Mouse (Mus musculus): ENCODE data around the gene Sectm1a. TPM values are rescaled to one million over a fixed set of nuclear protein-coding genes. Genes with fewer than 3 reads are reported as not detected.
A peak's percentile ranks its signal among the peaks of the same experiment; 100 is the strongest.

The Sectm1a gene
- total and polyA plus RNA-seq, 2 experiments: 0.55 to 0.76 TPM

DNA sequence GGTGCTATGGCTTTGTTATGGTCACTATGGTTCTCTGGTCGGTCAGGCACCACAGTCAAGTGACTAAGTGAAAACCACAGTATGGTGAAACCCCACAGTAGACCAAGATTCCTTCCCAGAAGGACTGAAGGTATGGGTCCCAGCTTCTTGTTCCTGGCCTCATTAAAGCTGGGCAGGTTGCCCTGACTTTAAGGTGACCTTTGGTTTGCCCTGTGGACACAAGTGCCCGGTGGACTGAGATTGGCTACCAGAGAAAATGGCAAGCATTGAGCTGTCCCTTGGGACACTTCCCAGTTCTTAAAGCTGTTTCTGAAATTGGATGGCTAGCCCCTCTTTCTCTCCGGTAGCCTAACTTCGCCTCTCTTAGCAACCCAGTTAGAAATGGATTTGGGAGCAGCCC, 22.1 kb downstream of the Sectm1a start:
- TF ChIP-seq POLR2A (IDR thresholded peaks at IDR 0.05; ENCODE audit: extremely low read depth, insufficient read depth, low read length) (no peak), CTCF (IDR thresholded peaks at IDR 0.05; ENCODE audit: low read depth, low read length) (no peak)
- 60% methylated on average over 4 of the region's 4 CpGs for WGBS
- no peaks in the 10 kb centered on the region for H3K79me2 ChIP-seq (ENCODE audit: control insufficient read depth, insufficient read depth, low read length)
- peak overlapping the region; percentile 22 for H3K27ac ChIP-seq (replicated peaks; ENCODE audit: insufficient read depth, low read depth, low read length)
- DNase-seq (ENCODE audit: extremely low read depth, low read depth, low spot score): peak; percentile 70
- no peak overlapping the region for H3K4me3 ChIP-seq (ENCODE audit: insufficient read depth, low read depth, low read length)
- no peaks in the 10 kb centered on the region for H3K27me3 ChIP-seq (ENCODE audit: control insufficient read depth, insufficient read depth, low read length)
- peaks cover 34% of the 10 kb centered on the region for H3K4me1 ChIP-seq (ENCODE audit: control insufficient read depth, insufficient read depth, low read length)
- no peaks in the 10 kb centered on the region for H3K36me3 ChIP-seq (ENCODE audit: control insufficient read depth, insufficient read depth, low read length)
- no peak overlapping the region for H3K9ac ChIP-seq (ENCODE audit: low read depth, low read length)

DNA sequence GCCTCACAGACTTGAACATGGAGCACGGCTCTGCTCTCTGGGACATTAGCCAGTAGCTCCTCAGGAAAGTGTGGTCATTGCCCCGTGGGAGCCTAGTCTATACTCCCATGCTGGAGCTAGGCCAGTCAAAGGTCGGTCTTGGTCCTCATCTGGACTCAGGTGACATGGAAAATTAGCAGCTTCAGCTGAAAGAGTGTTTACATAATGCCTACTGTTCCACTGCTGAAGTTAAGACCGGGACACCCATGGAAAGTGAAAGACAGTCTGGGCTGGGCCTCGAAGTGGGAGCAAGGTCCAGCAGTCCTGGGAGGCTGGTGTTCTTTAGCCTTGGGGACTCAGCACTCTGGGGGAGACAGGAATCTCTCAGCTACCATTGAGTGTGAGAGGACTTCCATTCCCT, 22.9 kb downstream of the Sectm1a start:
- H3K36me3 ChIP-seq (ENCODE audit: control insufficient read depth, insufficient read depth, low read length): no peaks in the 10 kb centered on the region
- peak; percentile 93 for DNase-seq (ENCODE audit: extremely low read depth, low read depth, low spot score)
- H3K9ac ChIP-seq (ENCODE audit: low read depth, low read length): no peak overlapping the region
- no peaks in the 10 kb centered on the region for H3K27me3 ChIP-seq (ENCODE audit: control insufficient read depth, insufficient read depth, low read length)
- no peaks in the 10 kb centered on the region for H3K79me2 ChIP-seq (ENCODE audit: control insufficient read depth, insufficient read depth, low read length)
- peaks cover 34% of the 10 kb centered on the region for H3K4me1 ChIP-seq (ENCODE audit: control insufficient read depth, insufficient read depth, low read length)
- WGBS: 15% methylated on average over 5 of the region's 5 CpGs
- H3K27ac ChIP-seq (replicated peaks; ENCODE audit: insufficient read depth, low read depth, low read length): peak overlapping the region; percentile 22
- no peak for TF ChIP-seq POLR2A (IDR thresholded peaks at IDR 0.05; ENCODE audit: extremely low read depth, insufficient read depth, low read length)
- TF ChIP-seq CTCF (IDR thresholded peaks at IDR 0.05; ENCODE audit: low read depth, low read length): no peak
- no peak overlapping the region for H3K4me3 ChIP-seq (ENCODE audit: insufficient read depth, low read depth, low read length)

- TF ChIP-seq CTCF (IDR thresholded peaks at IDR 0.05; ENCODE audit: low read depth, low read length) (no peak), POLR2A (IDR thresholded peaks at IDR 0.05; ENCODE audit: extremely low read depth, insufficient read depth, low read length) (no peak)
- no peak overlapping the region for H3K4me3 ChIP-seq (ENCODE audit: insufficient read depth, low read depth, low read length)
- H3K9ac ChIP-seq (ENCODE audit: low read depth, low read length): peak overlapping the region; percentile 40
- WGBS: 13% methylated on average over 7 of the region's 7 CpGs
- DNase-seq (ENCODE audit: extremely low read depth, low read depth, low spot score): peak; percentile 97
- H3K27ac ChIP-seq (replicated peaks; ENCODE audit: insufficient read depth, low read depth, low read length): peak overlapping the region; percentile 72
- H3K79me2 ChIP-seq (ENCODE audit: control insufficient read depth, insufficient read depth, low read length): no peaks in the 10 kb centered on the region
- peaks cover 34% of the 10 kb centered on the region for H3K4me1 ChIP-seq (ENCODE audit: control insufficient read depth, insufficient read depth, low read length)
- H3K36me3 ChIP-seq (ENCODE audit: control insufficient read depth, insufficient read depth, low read length): no peaks in the 10 kb centered on the region
- no peaks in the 10 kb centered on the region for H3K27me3 ChIP-seq (ENCODE audit: control insufficient read depth, insufficient read depth, low read length)
Measured at GRCm38 (mm10) chr11:121056536-121057236, 24.3 kb downstream of the Sectm1a start.

- H3K4me1 ChIP-seq (ENCODE audit: control insufficient read depth, insufficient read depth, low read length): peaks cover 23% of the 10 kb centered on the region
- no peaks in the 10 kb centered on the region for H3K36me3 ChIP-seq (ENCODE audit: control insufficient read depth, insufficient read depth, low read length)
- H3K27ac ChIP-seq (replicated peaks; ENCODE audit: insufficient read depth, low read depth, low read length): no peak overlapping the region
- no peaks in the 10 kb centered on the region for H3K79me2 ChIP-seq (ENCODE audit: control insufficient read depth, insufficient read depth, low read length)
- peak; percentile 53 for DNase-seq (ENCODE audit: extremely low read depth, low read depth, low spot score)
- H3K27me3 ChIP-seq (ENCODE audit: control insufficient read depth, insufficient read depth, low read length): no peaks in the 10 kb centered on the region
- no peak overlapping the region for H3K9ac ChIP-seq (ENCODE audit: low read depth, low read length)
- TF ChIP-seq POLR2A (IDR thresholded peaks at IDR 0.05; ENCODE audit: extremely low read depth, insufficient read depth, low read length) (no peak), CTCF (IDR thresholded peaks at IDR 0.05; ENCODE audit: low read depth, low read length) (peak; percentile 83)
- H3K4me3 ChIP-seq (ENCODE audit: insufficient read depth, low read depth, low read length): no peak overlapping the region
- 31% methylated on average over 8 of the region's 8 CpGs for WGBS
Measured at GRCm38 (mm10) chr11:121053536-121053935, 27.5 kb downstream of the Sectm1a start.

GRCm38 (mm10) chr11:121052387-121052786, 28.6 kb downstream of the Sectm1a start:
- TF ChIP-seq POLR2A (IDR thresholded peaks at IDR 0.05; ENCODE audit: extremely low read depth, insufficient read depth, low read length) (no peak), CTCF (IDR thresholded peaks at IDR 0.05; ENCODE audit: low read depth, low read length) (no peak)

DNA sequence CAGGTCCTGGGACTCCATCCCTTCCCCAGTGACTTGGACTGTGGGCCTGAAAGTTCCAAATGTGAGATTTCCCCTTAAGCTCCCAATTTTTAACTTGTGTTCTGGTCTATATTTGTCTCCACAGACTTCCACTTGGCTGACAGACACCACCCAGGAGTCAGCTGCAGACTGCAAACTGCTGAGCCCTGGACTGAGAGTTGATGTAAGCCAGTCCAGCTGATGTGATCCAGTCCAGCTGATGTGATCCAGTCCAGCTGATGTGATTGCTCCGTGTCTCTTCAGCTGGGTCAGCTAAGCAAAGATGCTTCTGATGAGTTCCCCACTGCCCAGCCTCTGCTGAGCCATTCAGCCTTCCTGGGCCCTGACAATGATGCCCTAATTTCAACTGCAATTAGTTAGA, 29.2 kb downstream of the Sectm1a start:
- H3K4me1 ChIP-seq (ENCODE audit: control insufficient read depth, insufficient read depth, low read length): peaks cover 10% of the 10 kb centered on the region
- no peak overlapping the region for H3K27ac ChIP-seq (replicated peaks; ENCODE audit: insufficient read depth, low read depth, low read length)
- WGBS: 55% methylated on average over 1 of the region's 1 CpGs
- no peak for DNase-seq (ENCODE audit: extremely low read depth, low read depth, low spot score)
- H3K9ac ChIP-seq (ENCODE audit: low read depth, low read length): no peak overlapping the region
- no peaks in the 10 kb centered on the region for H3K27me3 ChIP-seq (ENCODE audit: control insufficient read depth, insufficient read depth, low read length)
- TF ChIP-seq POLR2A (IDR thresholded peaks at IDR 0.05; ENCODE audit: extremely low read depth, insufficient read depth, low read length): no peak
- no peak for TF ChIP-seq CTCF (IDR thresholded peaks at IDR 0.05; ENCODE audit: low read depth, low read length)
- H3K36me3 ChIP-seq (ENCODE audit: control insufficient read depth, insufficient read depth, low read length): no peaks in the 10 kb centered on the region
- no peak overlapping the region for H3K4me3 ChIP-seq (ENCODE audit: insufficient read depth, low read depth, low read length)
- H3K79me2 ChIP-seq (ENCODE audit: control insufficient read depth, insufficient read depth, low read length): no peaks in the 10 kb centered on the region

More at GRCm38 (mm10) chr11:121052387-121052786, 28.6 kb downstream of the Sectm1a start:
- DNase-seq (ENCODE audit: extremely low read depth, low read depth, low spot score): peak; percentile 20
- Histone ChIP-seq H3K9ac (ENCODE audit: low read depth, low read length) (no peak overlapping the region), H3K4me1 (ENCODE audit: control insufficient read depth, insufficient read depth, low read length) (peaks cover 15% of the 10 kb centered on the region), H3K27ac (replicated peaks; ENCODE audit: insufficient read depth, low read depth, low read length) (no peak overlapping the region), H3K27me3 (ENCODE audit: control insufficient read depth, insufficient read depth, low read length) (no peaks in the 10 kb centered on the region), H3K79me2 (ENCODE audit: control insufficient read depth, insufficient read depth, low read length) (no peaks in the 10 kb centered on the region), H3K4me3 (ENCODE audit: insufficient read depth, low read depth, low read length) (no peak overlapping the region), H3K36me3 (ENCODE audit: control insufficient read depth, insufficient read depth, low read length) (no peaks in the 10 kb centered on the region)
- 58% methylated on average over 4 of the region's 4 CpGs for WGBS
